Mouse (Mus musculus): ENCODE data around the gene Dazap1. TPM values are rescaled to one million over a fixed set of nuclear protein-coding genes. Genes with fewer than 3 reads are reported as not detected.
A peak's percentile ranks its signal among the peaks of the same experiment; 100 is the strongest.

Gene Dazap1
- total and polyA plus RNA-seq, 3 experiments: 159 to 236 TPM; not detected in 1

DNA sequence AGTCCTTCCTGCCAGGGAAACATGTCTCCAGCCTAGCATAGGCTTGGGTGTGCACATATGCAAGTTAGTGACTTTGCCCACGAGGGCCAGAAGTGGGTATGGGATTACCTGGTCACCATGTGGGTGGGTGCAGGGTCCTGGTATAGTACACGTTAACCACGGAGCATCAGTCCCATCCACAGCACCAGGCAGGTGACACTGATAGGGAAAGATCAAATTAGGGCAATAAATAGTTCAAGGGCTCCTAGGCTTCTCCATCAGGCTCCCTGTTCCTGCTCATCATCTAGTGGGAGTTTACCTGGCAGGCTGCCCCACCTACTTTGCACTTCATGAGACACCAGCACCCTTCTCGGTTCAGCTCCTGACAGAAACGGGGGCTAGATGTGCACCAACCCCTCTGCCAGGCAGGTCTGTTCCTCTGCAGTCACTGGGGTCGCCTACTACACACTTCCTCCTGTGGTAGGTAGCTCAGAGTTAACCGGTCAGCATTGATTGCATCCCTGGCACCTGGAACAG lies 33.6 kb downstream of the Dazap1 start (continued):
- TF ChIP-seq TBP (IDR thresholded peaks at IDR 0.05; ENCODE audit: low read depth, low read length) (0 out of 2 replicates have a peak, but pooled peaks have one; percentile 10), GABPA (IDR thresholded peaks at IDR 0.05; ENCODE audit: low read depth, low read length) (no peak), MEF2A (IDR thresholded peaks at IDR 0.05; ENCODE audit: extremely low read depth, insufficient replicate concordance, low read depth, low read length, poor library complexity, severe bottlenecking) (0 out of 2 replicates have a peak, but pooled peaks have one; percentile 27), KAT2A (conservative IDR thresholded peaks at IDR 0.05; ENCODE audit: low read depth, low read length) (no peak), SIN3A (IDR thresholded peaks at IDR 0.05; ENCODE audit: low read length) (peak; percentile 25; the same call in 1 of the 2 replicates), POLR2A (IDR thresholded peaks at IDR 0.05; ENCODE audit: control insufficient read depth in 1 of 2, insufficient read depth in 1 of 2, low read depth in 1 of 2, low read length in 2 of 2, poor library complexity in 1 of 2) (peak in 1 of 2 experiments; percentile 66; a peak in 3 of 4 replicates), HCFC1 (IDR thresholded peaks at IDR 0.05; ENCODE audit: low read depth, low read length) (no peak), NRF1 (IDR thresholded peaks at IDR 0.05; ENCODE audit: insufficient read depth, low read depth, low read length, poor library complexity, severe bottlenecking) (no peak), ZC3H11A (IDR thresholded peaks at IDR 0.05; ENCODE audit: low read depth, low read length) (no peak), MAX (IDR thresholded peaks at IDR 0.05; ENCODE audit: low read length) (no peak), USF2 (IDR thresholded peaks at IDR 0.05; ENCODE audit: borderline replicate concordance in 1 of 2, insufficient read depth in 1 of 2, low read depth in 1 of 2, low read length in 2 of 2) (no peak)

DNA sequence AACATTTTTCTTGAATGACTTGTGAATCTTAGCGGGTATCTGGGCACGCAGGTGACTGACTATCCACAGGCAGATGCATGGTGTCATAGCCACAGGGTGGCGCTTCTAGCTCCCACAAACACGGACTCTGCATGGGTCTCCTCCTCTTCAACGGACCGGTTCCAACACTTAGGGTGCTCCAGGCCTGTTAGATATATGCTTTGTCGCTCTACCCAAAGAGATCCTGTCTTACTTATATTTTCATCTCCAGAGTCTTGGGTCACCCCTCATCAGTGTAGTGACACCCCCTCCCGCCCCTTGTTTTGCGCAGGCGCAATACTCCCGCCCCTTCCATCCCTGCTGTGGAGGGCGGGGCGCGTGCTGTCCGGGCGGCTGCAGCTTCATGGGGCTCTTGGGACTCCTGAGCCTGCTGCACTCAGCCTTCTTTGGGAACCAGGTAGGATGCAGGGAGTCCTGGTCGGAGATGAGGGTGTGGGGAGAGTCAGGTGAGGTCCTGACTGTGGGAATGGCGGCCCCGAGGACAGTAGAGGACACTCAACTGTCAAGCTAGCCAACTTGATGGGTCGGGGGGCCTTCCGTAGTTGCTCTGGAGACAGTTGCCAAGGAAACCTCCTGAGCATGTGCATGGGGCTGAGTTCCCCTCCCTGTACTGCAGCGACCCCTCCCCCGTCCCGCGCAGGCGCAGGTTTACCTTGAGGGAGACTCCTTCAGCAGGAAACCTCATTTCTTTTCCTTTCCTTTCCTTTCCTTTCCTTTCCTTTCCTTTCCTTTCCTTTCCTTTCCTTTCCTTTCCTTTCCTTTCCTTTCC lies 34.5 kb downstream of the Dazap1 start, which contains the start of gene Apc2:
Gene Apc2 (plus strand): TSS at position 360 of the 808 bp plus-strand sequence.
- Histone ChIP-seq H3K4me3 (ENCODE audit: control insufficient read depth in 1 of 2, insufficient read depth in 1 of 2, low read depth in 2 of 2, low read length in 2 of 2) (no peak within 1 kb of the TSS; a peak in 1 of 4 replicates), H3K36me3 (ENCODE audit: control insufficient read depth in 1 of 2, insufficient read depth in 2 of 2, low read length in 2 of 2) (peaks cover 6 to 9% of the 10 kb centered on the region in 2 experiments; a peak in 3 of 4 replicates), H3K4me1 (ENCODE audit: control insufficient read depth in 1 of 2, insufficient read depth in 2 of 2, low read length in 2 of 2) (peaks cover 0 to 23% of the 10 kb centered on the region in 2 experiments; a peak in 2 of 4 replicates), H3K79me2 (ENCODE audit: control insufficient read depth, insufficient read depth, low read length, poor library complexity) (peaks cover 19% of the 10 kb centered on the region), H3K9ac (ENCODE audit: control insufficient read depth, low read depth, low read length, poor library complexity, severe bottlenecking) (peak within 1 kb of the TSS; percentile 98; the same call in 1 of the 2 replicates), H3K27ac (ENCODE audit: control insufficient read depth, low read depth, low read length) (0 out of 2 replicates have a peak within 1 kb of the TSS, but pooled peaks have one; percentile 1), H3K9me3 (replicated peaks; ENCODE audit: insufficient read depth, low read length) (no peaks in the 10 kb centered on the region), H3K27me3 (ENCODE audit: control insufficient read depth in 1 of 2, insufficient read depth in 2 of 2, low read length in 2 of 2) (no peaks in the 10 kb centered on the region)
- peak; percentile 84 for DNase-seq (ENCODE audit: low read depth, low spot score)
- TF ChIP-seq MYB (IDR thresholded peaks at IDR 0.05; ENCODE audit: low read depth, low read length): no peak
- TF ChIP-seq KAT2A (conservative IDR thresholded peaks at IDR 0.05; ENCODE audit: low read depth, low read length): no peak
- no peak for TF ChIP-seq USF2 (IDR thresholded peaks at IDR 0.05; ENCODE audit: borderline replicate concordance in 1 of 2, insufficient read depth in 1 of 2, low read depth in 1 of 2, low read length in 2 of 2)
- TF ChIP-seq SIN3A (IDR thresholded peaks at IDR 0.05; ENCODE audit: low read length): peak; percentile 62; the same call in 1 of the 2 replicates
- no peak for TF ChIP-seq POLR2AphosphoS2 (IDR thresholded peaks at IDR 0.05; ENCODE audit: low read length)
- no peak; the same call in 1 of the 2 replicates for TF ChIP-seq MXI1 (IDR thresholded peaks at IDR 0.05; ENCODE audit: low read depth, low read length)
- no peak for TF ChIP-seq GATA1 (IDR thresholded peaks at IDR 0.05; ENCODE audit: low read depth, low read length)
- TF ChIP-seq UBTF (IDR thresholded peaks at IDR 0.05; ENCODE audit: borderline replicate concordance, insufficient read depth, low read depth, low read length): no peak
- no peak for TF ChIP-seq TAL1 (IDR thresholded peaks at IDR 0.05; ENCODE audit: low read length)
- peak; percentile 48 for TF ChIP-seq RAD21 (IDR thresholded peaks at IDR 0.05; ENCODE audit: low read depth, low read length)
- no peak for TF ChIP-seq E2F4 (IDR thresholded peaks at IDR 0.05; ENCODE audit: borderline replicate concordance, low read depth, low read length)
- TF ChIP-seq GABPA (IDR thresholded peaks at IDR 0.05; ENCODE audit: low read depth, low read length): no peak
- TF ChIP-seq MAZ (IDR thresholded peaks at IDR 0.05; ENCODE audit: low read depth, low read length): 0 out of 2 replicates have a peak, but pooled peaks have one; percentile 23
- no peak for TF ChIP-seq ZKSCAN1 (IDR thresholded peaks at IDR 0.05; ENCODE audit: low read depth, low read length)
- no peak for TF ChIP-seq MAFK (IDR thresholded peaks at IDR 0.05; ENCODE audit: borderline replicate concordance, low read depth, low read length)
- no peak for TF ChIP-seq POLR2A (IDR thresholded peaks at IDR 0.05; ENCODE audit: control insufficient read depth in 1 of 2, insufficient read depth in 1 of 2, low read depth in 1 of 2, low read length in 2 of 2, poor library complexity in 1 of 2)
- TF ChIP-seq USF1 (IDR thresholded peaks at IDR 0.05; ENCODE audit: low read depth, low read length): no peak
- TF ChIP-seq MYC (IDR thresholded peaks at IDR 0.05; ENCODE audit: low read depth, low read length): peak; percentile 50; the same call in 1 of the 2 replicates
- TF ChIP-seq NELFE (IDR thresholded peaks at IDR 0.05; ENCODE audit: low read depth, low read length): no peak
- TF ChIP-seq RCOR1 (IDR thresholded peaks at IDR 0.05; ENCODE audit: low read depth, low read length): no peak
- TF ChIP-seq HCFC1 (IDR thresholded peaks at IDR 0.05; ENCODE audit: low read depth, low read length): no peak
- TF ChIP-seq BHLHE40 (IDR thresholded peaks at IDR 0.05; ENCODE audit: borderline replicate concordance, low read depth, low read length): no peak
- TF ChIP-seq TBP (IDR thresholded peaks at IDR 0.05; ENCODE audit: low read depth, low read length): no peak
- peak; percentile 81 for TF ChIP-seq SMC3 (IDR thresholded peaks at IDR 0.05; ENCODE audit: low read depth, low read length)
- peak; percentile 37; the same call in 1 of the 2 replicates for TF ChIP-seq ZC3H11A (IDR thresholded peaks at IDR 0.05; ENCODE audit: low read depth, low read length)
- no peak for TF ChIP-seq ZMIZ1 (IDR thresholded peaks at IDR 0.05; ENCODE audit: low read depth, low read length)

Data from MEL (cell line).